29 mouse cellular contexts compared by ENCODE assay signal in genomic region chr1:167411991-167412715, GRCm38 (mm10). TPM values are rescaled to one million over a fixed set of nuclear protein-coding genes. Genes with fewer than 3 reads are reported as not detected.
DNase-seq lines count a peak whose midpoint lies in the region; ATAC-seq and TF ChIP-seq lines count a peak whose summit lies in the region.
"Had no signal": no experiment of that assay in that cellular context is flagged by ENCODE, and none has a peak within 500 bp of the region (broad histone marks: within the 10 kb centered on the region; RNA-seq: fewer than 3 reads in every experiment).

No protein-coding gene starts in this region.

- TF ChIP-seq CTCF in embryonic fibroblast, embryonic 13.5 days (IDR thresholded peaks at IDR 0.05; ENCODE audit: borderline replicate concordance, insufficient read depth, low read length), result no peak

- H3K4me3 ChIP-seq in embryonic facial prominence, embryonic 13.5 days, result no peak overlapping the region
- H3K4me3 ChIP-seq in embryonic facial prominence, embryonic 10.5 days, result no peak overlapping the region
- no peak overlapping the region for H3K4me3 ChIP-seq in limb, embryonic 14.5 days (replicated peaks; ENCODE audit: low read length)
- H3K4me3 ChIP-seq in limb, embryonic 10.5 days, result no peak overlapping the region
- H3K4me3 ChIP-seq in embryonic fibroblast, embryonic 13.5 days (ENCODE audit: insufficient read depth, low read length), result no peak overlapping the region
- H3K4me3 ChIP-seq in forebrain, embryonic 15.5 days, result no peak overlapping the region
- H3K4me3 ChIP-seq: forebrain, embryonic 10.5 days; forebrain, embryonic 13.5 days; heart, embryonic 12.5 days; heart, embryonic 15.5 days had no signal

- no peak for TF ChIP-seq POLR2A in limb, embryonic 14.5 days (IDR thresholded peaks at IDR 0.05; ENCODE audit: borderline replicate concordance, extremely low read depth, insufficient read depth, insufficient read length)
- no peak for TF ChIP-seq POLR2A in embryonic fibroblast, embryonic 13.5 days (IDR thresholded peaks at IDR 0.05; ENCODE audit: low read depth, low read length)

- no peak for ATAC-seq in embryonic facial prominence, embryonic 13.5 days (ENCODE audit: insufficient number of reproducible peaks, insufficient read depth, low FRiP score, low TSS enrichment, low read depth)
- 0 out of 2 replicates have a peak, but pooled peaks have one; percentile 44 for ATAC-seq in limb, embryonic 14.5 days (ENCODE audit: low FRiP score, low read depth)
- ATAC-seq in forebrain, embryonic 15.5 days (replicated peaks), result no peak
- no peak for ATAC-seq in frontal cortex, adult (ENCODE audit: low TSS enrichment)
- ATAC-seq: forebrain, embryonic 13.5 days; forebrain, postnatal 0 days; hindbrain, postnatal 0 days; inflammation-experienced regulatory T-cells, adult 6 months had no signal

- no peaks in the 10 kb centered on the region for H3K9me3 ChIP-seq in embryonic facial prominence, embryonic 13.5 days
- H3K9me3 ChIP-seq in embryonic facial prominence, embryonic 10.5 days, result no peaks in the 10 kb centered on the region
- no peaks in the 10 kb centered on the region for H3K9me3 ChIP-seq in limb, embryonic 14.5 days (ENCODE audit: control insufficient read depth, low read length)
- H3K9me3 ChIP-seq in limb, embryonic 10.5 days (replicated peaks), result no peaks in the 10 kb centered on the region
- H3K9me3 ChIP-seq in forebrain, embryonic 15.5 days, result no peaks in the 10 kb centered on the region
- H3K9me3 ChIP-seq: forebrain, embryonic 10.5 days; forebrain, embryonic 13.5 days; G1E; heart, embryonic 12.5 days; heart, embryonic 15.5 days had no signal

- H3K9ac ChIP-seq in embryonic facial prominence, embryonic 13.5 days, result no peak overlapping the region
- H3K9ac ChIP-seq in limb, embryonic 14.5 days (ENCODE audit: low read depth, low read length, severe bottlenecking), result no peak overlapping the region
- H3K9ac ChIP-seq in forebrain, embryonic 15.5 days (replicated peaks), result no peak overlapping the region
- H3K9ac ChIP-seq: forebrain, embryonic 13.5 days; forebrain, postnatal 0 days; heart, embryonic 12.5 days; heart, embryonic 15.5 days; hindbrain, embryonic 14.5 days had no signal

- H3K4me1 ChIP-seq in embryonic facial prominence, embryonic 13.5 days, result peaks cover 5% of the 10 kb centered on the region; the same call in 1 of the 2 replicates
- H3K4me1 ChIP-seq in embryonic facial prominence, embryonic 10.5 days, result no peaks in the 10 kb centered on the region
- no peaks in the 10 kb centered on the region for H3K4me1 ChIP-seq in limb, embryonic 14.5 days (ENCODE audit: control insufficient read depth, insufficient read depth, low read length)
- no peaks in the 10 kb centered on the region for H3K4me1 ChIP-seq in limb, embryonic 10.5 days
- no peaks in the 10 kb centered on the region for H3K4me1 ChIP-seq in embryonic fibroblast, embryonic 13.5 days (ENCODE audit: control insufficient read depth, insufficient read depth, low read length)
- no peaks in the 10 kb centered on the region for H3K4me1 ChIP-seq in forebrain, embryonic 15.5 days
- H3K4me1 ChIP-seq: forebrain, embryonic 10.5 days; forebrain, embryonic 13.5 days; heart, embryonic 12.5 days; heart, embryonic 15.5 days had no signal

- H3K36me3 ChIP-seq in embryonic facial prominence, embryonic 13.5 days, result no peaks in the 10 kb centered on the region
- H3K36me3 ChIP-seq in embryonic facial prominence, embryonic 10.5 days (replicated peaks), result no peaks in the 10 kb centered on the region
- H3K36me3 ChIP-seq in limb, embryonic 14.5 days (ENCODE audit: control insufficient read depth, insufficient read depth, low read length), result no peaks in the 10 kb centered on the region
- H3K36me3 ChIP-seq in limb, embryonic 10.5 days, result no peaks in the 10 kb centered on the region
- H3K36me3 ChIP-seq in forebrain, embryonic 15.5 days, result no peaks in the 10 kb centered on the region
- H3K36me3 ChIP-seq: forebrain, embryonic 10.5 days; G1E; heart, embryonic 12.5 days; heart, embryonic 15.5 days had no signal

- H3K4me2 ChIP-seq in embryonic facial prominence, embryonic 13.5 days, result no peak overlapping the region
- no peak overlapping the region for H3K4me2 ChIP-seq in limb, embryonic 14.5 days (replicated peaks; ENCODE audit: low read depth, low read length, severe bottlenecking)
- no peak overlapping the region for H3K4me2 ChIP-seq in forebrain, embryonic 15.5 days (replicated peaks)
- H3K4me2 ChIP-seq: forebrain, embryonic 13.5 days; heart, embryonic 12.5 days; heart, embryonic 15.5 days; hindbrain, embryonic 14.5 days had no signal

- peaks cover 37% of the 10 kb centered on the region for H3K27me3 ChIP-seq in embryonic facial prominence, embryonic 13.5 days
- H3K27me3 ChIP-seq in embryonic facial prominence, embryonic 10.5 days (replicated peaks; ENCODE audit: low read depth, poor library complexity, severe bottlenecking), result peaks cover 15% of the 10 kb centered on the region; the same call in 1 of the 2 replicates
- no peaks in the 10 kb centered on the region; the same call in 1 of the 2 replicates for H3K27me3 ChIP-seq in limb, embryonic 14.5 days (ENCODE audit: control insufficient read depth, insufficient read depth, low read length)
- H3K27me3 ChIP-seq in limb, embryonic 10.5 days (ENCODE audit: low read depth, poor library complexity, severe bottlenecking), result peaks cover 41% of the 10 kb centered on the region
- H3K27me3 ChIP-seq in forebrain, embryonic 15.5 days, result 0 out of 2 replicates have a peak, but pooled peaks cover 5% of the 10 kb centered on the region

- no peak for DNase-seq in embryonic facial prominence, embryonic 10.5 days (ENCODE audit: low spot score)
- DNase-seq in limb, embryonic 14.5 days (ENCODE audit: low spot score), result peak; percentile 51
- DNase-seq in limb, embryonic 10.5 days (ENCODE audit: low spot score), result no peak
- peak; percentile 47 for DNase-seq in skeletal muscle tissue, adult 2 months (ENCODE audit: low read depth, low spot score)
- DNase-seq: adrenal gland, adult 2 months; adrenal gland, postnatal 14 days; cerebellum, adult 11 months; cerebellum, adult 2 months; cerebellum, adult 9-11 months; cerebellum, postnatal 25 days; forebrain, postnatal 0 days; gastrocnemius, postnatal 10 days; heart, adult 18-20 months; heart, postnatal 10 days; heart, postnatal 4 days; kidney, adult 11 months had no signal

- 36% methylated on average over 12 of the region's 12 CpGs for WGBS in embryonic facial prominence, embryonic 13.5 days
- 73% methylated on average over 12 of the region's 12 CpGs for WGBS in embryonic facial prominence, embryonic 10.5 days
- WGBS in limb, embryonic 14.5 days, result 52% methylated on average over 12 of the region's 12 CpGs
- 75% methylated on average over 12 of the region's 12 CpGs for WGBS in limb, embryonic 10.5 days
- WGBS in forebrain, embryonic 15.5 days, result 78% methylated on average over 12 of the region's 12 CpGs

- peak overlapping the region; percentile 44; the same call in 1 of the 2 replicates for H3K27ac ChIP-seq in embryonic facial prominence, embryonic 13.5 days
- H3K27ac ChIP-seq in embryonic facial prominence, embryonic 10.5 days (replicated peaks), result no peak overlapping the region
- no peak overlapping the region for H3K27ac ChIP-seq in limb, embryonic 14.5 days (replicated peaks; ENCODE audit: low read depth, low read length)
- H3K27ac ChIP-seq in limb, embryonic 10.5 days, result no peak overlapping the region
- H3K27ac ChIP-seq in embryonic fibroblast, embryonic 13.5 days (ENCODE audit: insufficient read depth, low read length), result peak overlapping the region; percentile 25; the same call in 1 of the 2 replicates
- no peak overlapping the region for H3K27ac ChIP-seq in forebrain, embryonic 15.5 days (replicated peaks)
- H3K27ac ChIP-seq: forebrain, embryonic 10.5 days; forebrain, embryonic 13.5 days; heart, embryonic 15.5 days; hindbrain, embryonic 14.5 days; hindbrain, postnatal 0 days had no signal

RNA-seq across cellular contexts. Expression of gene Mgst3, which starts 18.5 kb away (rescaled TPM):
- polyA plus RNA-seq in embryonic facial prominence, embryonic 13.5 days (2015; fragmentation: Nextera tagmentation; extraction: Ambion mirVana), result 41.6 and 49.8 TPM in 2 replicates
- 52.1 and 53.1 TPM in 2 replicates for polyA plus RNA-seq in embryonic facial prominence, embryonic 10.5 days (2016; fragmentation: Nextera tagmentation; extraction: Ambion mirVana)
- 45.7 and 52.0 TPM in 2 replicates for polyA plus RNA-seq in limb, embryonic 14.5 days (2012; rRNA removed)
- 58.3 and 59.6 TPM in 2 replicates for polyA plus RNA-seq in limb, embryonic 14.5 days (2014; fragmentation: Nextera tagmentation; extraction: Ambion mirVana)
- 45.7 and 47.6 TPM in 2 replicates for polyA plus RNA-seq in limb, embryonic 10.5 days (2016; fragmentation: Nextera tagmentation; extraction: Ambion mirVana)
- polyA plus RNA-seq in embryonic fibroblast, embryonic 13.5 days (2011; ENCODE audit: insufficient read length, low read depth, missing spikeins), result 20.4 TPM in 2 replicates
- polyA plus RNA-seq in forebrain, embryonic 15.5 days (2015; fragmentation: Nextera tagmentation; extraction: Ambion mirVana), result 95.3 and 98.6 TPM in 2 replicates

RNA-seq across cellular contexts. Expression of gene Lrrc52, which starts 54.4 kb away (rescaled TPM):
- not detected in 2 replicates for polyA plus RNA-seq in embryonic facial prominence, embryonic 13.5 days (2015; fragmentation: Nextera tagmentation; extraction: Ambion mirVana)
- polyA plus RNA-seq in embryonic facial prominence, embryonic 10.5 days (2016; fragmentation: Nextera tagmentation; extraction: Ambion mirVana), result not detected in 2 replicates
- polyA plus RNA-seq in limb, embryonic 14.5 days (2012; rRNA removed), result 0.05 TPM in 1 of 2 replicates, not detected in the other
- polyA plus RNA-seq in limb, embryonic 14.5 days (2014; fragmentation: Nextera tagmentation; extraction: Ambion mirVana), result 0.29 TPM in 1 of 2 replicates, not detected in the other
- polyA plus RNA-seq in limb, embryonic 10.5 days (2016; fragmentation: Nextera tagmentation; extraction: Ambion mirVana), result not detected in 2 replicates
- not detected in 2 replicates for polyA plus RNA-seq in embryonic fibroblast, embryonic 13.5 days (2011; ENCODE audit: insufficient read length, low read depth, missing spikeins)
- polyA plus RNA-seq in forebrain, embryonic 15.5 days (2015; fragmentation: Nextera tagmentation; extraction: Ambion mirVana), result not detected in 2 replicates
- polyA plus RNA-seq: adrenal gland, adult 2 months; forebrain, embryonic 10.5 days; forebrain, embryonic 13.5 days; forebrain, postnatal 0 days; G1E; heart, embryonic 12.5 days; hindbrain, embryonic 11.5 days; hindbrain, embryonic 14.5 days; hindbrain, postnatal 0 days; inflammation-experienced regulatory T-cells, adult 6 months had no signal

Comparison
In these comparisons a context has a peak if more than half of its experiments do, and no peak if none do; other contexts are left out.
1. H3K27ac ChIP-seq: peak in embryonic facial prominence, embryonic 13.5 days (single experiment) and embryonic fibroblast, embryonic 13.5 days (single experiment); none in embryonic facial prominence, embryonic 10.5 days (single experiment), limb, embryonic 14.5 days (single experiment), limb, embryonic 10.5 days (single experiment) and forebrain, embryonic 15.5 days (single experiment).
2. DNase-seq: peak in limb, embryonic 14.5 days (single experiment) and skeletal muscle tissue, adult 2 months (single experiment); none in embryonic facial prominence, embryonic 10.5 days (single experiment) and limb, embryonic 10.5 days (single experiment).